Mouse (Mus musculus): Measurements from ENCODE around the gene Hist1h4h.

GRCm38 (mm10) chr13:23488400-23489322 is 42.2 kb upstream of the Hist1h4h start, which contains the start of gene Btn2a2:
- TF ChIP-seq POLR2A (IDR thresholded peaks at IDR 0.05; ENCODE audit: control insufficient read depth, extremely low read depth, insufficient read depth, low read length, poor library complexity) (no peak), CTCF (IDR thresholded peaks at IDR 0.05; ENCODE audit: borderline replicate concordance, control insufficient read depth, extremely low read depth, insufficient read depth, low read length, poor library complexity) (no peak)
